In genomic region chr12:119219409-119219808, GRCm38 (mm10) we compare ENCODE assay signal across 15 mouse cellular contexts. TPM values are rescaled to one million over a fixed set of nuclear protein-coding genes. Genes with fewer than 3 reads are reported as not detected.
DNase-seq lines count a peak whose midpoint lies in the region; ATAC-seq lines count a peak whose summit lies in the region.
"Had no signal": no experiment of that assay in that cellular context is flagged by ENCODE, and none has a peak within 500 bp of the region (broad histone marks: within the 10 kb centered on the region; RNA-seq: fewer than 3 reads in every experiment).

No protein-coding gene starts in this region.

- no peak overlapping the region for H3K9ac ChIP-seq in hindbrain, embryonic 14.5 days
- H3K9ac ChIP-seq in limb, embryonic 13.5 days: no peak overlapping the region
- no peak overlapping the region for H3K9ac ChIP-seq in midbrain, embryonic 16.5 days (ENCODE audit: low read depth, low read length)
- H3K9ac ChIP-seq: liver, embryonic 14.5 days had no signal

- no peaks in the 10 kb centered on the region for H3K27me3 ChIP-seq in hindbrain, embryonic 14.5 days (ENCODE audit: control insufficient read depth, insufficient read depth, low read length)
- no peaks in the 10 kb centered on the region for H3K27me3 ChIP-seq in hindbrain, embryonic 10.5 days (ENCODE audit: insufficient read depth, poor library complexity, severe bottlenecking)
- H3K27me3 ChIP-seq in limb, embryonic 13.5 days: no peaks in the 10 kb centered on the region
- H3K27me3 ChIP-seq in limb, embryonic 10.5 days (ENCODE audit: low read depth, poor library complexity, severe bottlenecking): no peaks in the 10 kb centered on the region
- no peaks in the 10 kb centered on the region for H3K27me3 ChIP-seq in midbrain, embryonic 16.5 days (ENCODE audit: control insufficient read depth, insufficient read depth, low read depth, low read length)

- no peak overlapping the region for H3K27ac ChIP-seq in hindbrain, embryonic 14.5 days
- H3K27ac ChIP-seq in hindbrain, embryonic 10.5 days: no peak overlapping the region
- H3K27ac ChIP-seq in limb, embryonic 13.5 days: peak overlapping the region; percentile 22; the same call in 1 of the 2 replicates
- H3K27ac ChIP-seq in limb, embryonic 10.5 days: no peak overlapping the region
- no peak overlapping the region for H3K27ac ChIP-seq in midbrain, embryonic 16.5 days (ENCODE audit: low read length)
- H3K27ac ChIP-seq: liver, embryonic 14.5 days; stomach, postnatal 0 days had no signal

- H3K4me3 ChIP-seq in hindbrain, embryonic 14.5 days (replicated peaks; ENCODE audit: low read length): no peak overlapping the region
- H3K4me3 ChIP-seq in hindbrain, embryonic 10.5 days: no peak overlapping the region
- H3K4me3 ChIP-seq in limb, embryonic 13.5 days: no peak overlapping the region
- no peak overlapping the region for H3K4me3 ChIP-seq in limb, embryonic 10.5 days
- no peak overlapping the region for H3K4me3 ChIP-seq in midbrain, embryonic 16.5 days (ENCODE audit: low read depth, low read length)

- H3K36me3 ChIP-seq in hindbrain, embryonic 14.5 days (replicated peaks; ENCODE audit: control insufficient read depth, insufficient read depth): no peaks in the 10 kb centered on the region
- H3K36me3 ChIP-seq in hindbrain, embryonic 10.5 days: peaks cover 34% of the 10 kb centered on the region
- H3K36me3 ChIP-seq in limb, embryonic 13.5 days: no peaks in the 10 kb centered on the region
- no peaks in the 10 kb centered on the region for H3K36me3 ChIP-seq in limb, embryonic 10.5 days
- no peaks in the 10 kb centered on the region for H3K36me3 ChIP-seq in midbrain, embryonic 16.5 days (ENCODE audit: control insufficient read depth, insufficient read depth, low read length)

- DNase-seq in hindbrain, embryonic 14.5 days (ENCODE audit: low spot score): no peak
- DNase-seq in hindbrain, embryonic 10.5 days (ENCODE audit: low spot score): no peak
- no peak for DNase-seq in limb, embryonic 10.5 days (ENCODE audit: low spot score)
- peak; percentile 2 for DNase-seq in cerebellum, postnatal 36 days
- DNase-seq in heart, postnatal 25 days (ENCODE audit: low spot score): no peak
- DNase-seq: heart, adult 11 months; heart, postnatal 10 days; kidney, adult 18-20 months; spleen, adult 18-20 months had no signal

- intact Hi-C loops in heart, postnatal 25 days (cut with DNase I): no loop called here

- peak; percentile 51; the same call in 1 of the 2 replicates for ATAC-seq in hindbrain, embryonic 14.5 days (ENCODE audit: low FRiP score)
- no peak for ATAC-seq in limb, embryonic 13.5 days (ENCODE audit: low FRiP score, low read depth)
- ATAC-seq in midbrain, embryonic 16.5 days: peak; percentile 76
- no peak for ATAC-seq in megakaryocyte-erythroid progenitor cell, adult 5-6 weeks (replicated peaks; ENCODE audit: low FRiP score, low TSS enrichment, poor library complexity, severe bottlenecking)
- ATAC-seq: activated CD4-positive, CD25-positive, alpha-beta regulatory T cell, adult 4 months had no signal

- H3K4me1 ChIP-seq in hindbrain, embryonic 14.5 days (replicated peaks; ENCODE audit: control insufficient read depth, insufficient read depth, low read length): no peaks in the 10 kb centered on the region
- H3K4me1 ChIP-seq in hindbrain, embryonic 10.5 days (replicated peaks): no peaks in the 10 kb centered on the region; the same call in 1 of the 2 replicates
- H3K4me1 ChIP-seq in limb, embryonic 13.5 days: peaks cover 24% of the 10 kb centered on the region
- no peaks in the 10 kb centered on the region for H3K4me1 ChIP-seq in limb, embryonic 10.5 days
- H3K4me1 ChIP-seq in midbrain, embryonic 16.5 days (ENCODE audit: control insufficient read depth, insufficient read depth, low read length): no peaks in the 10 kb centered on the region

- no peaks in the 10 kb centered on the region for H3K9me3 ChIP-seq in hindbrain, embryonic 14.5 days (ENCODE audit: control insufficient read depth, low read length)
- H3K9me3 ChIP-seq in hindbrain, embryonic 10.5 days: no peaks in the 10 kb centered on the region
- H3K9me3 ChIP-seq in limb, embryonic 13.5 days: no peaks in the 10 kb centered on the region
- H3K9me3 ChIP-seq in limb, embryonic 10.5 days (replicated peaks): no peaks in the 10 kb centered on the region
- no peaks in the 10 kb centered on the region for H3K9me3 ChIP-seq in midbrain, embryonic 16.5 days (replicated peaks; ENCODE audit: control insufficient read depth, low read length, poor library complexity, severe bottlenecking)

- WGBS in hindbrain, embryonic 14.5 days: 85% methylated on average over 1 of the region's 1 CpGs
- WGBS in hindbrain, embryonic 10.5 days: 96% methylated on average over 1 of the region's 1 CpGs
- 86% methylated on average over 1 of the region's 1 CpGs for WGBS in limb, embryonic 13.5 days
- WGBS in limb, embryonic 10.5 days: 92% methylated on average over 1 of the region's 1 CpGs
- WGBS in midbrain, embryonic 16.5 days: 92% methylated on average over 1 of the region's 1 CpGs

- no peak overlapping the region for H3K4me2 ChIP-seq in hindbrain, embryonic 14.5 days (replicated peaks)
- H3K4me2 ChIP-seq in limb, embryonic 13.5 days (replicated peaks): no peak overlapping the region
- H3K4me2 ChIP-seq in midbrain, embryonic 16.5 days (ENCODE audit: low read length): no peak overlapping the region

RNA-seq across cellular contexts. Expression of gene Itgb8, which starts 19.2 kb away (rescaled TPM):
- polyA plus RNA-seq in hindbrain, embryonic 14.5 days (2014; fragmentation: Nextera tagmentation; extraction: Ambion mirVana): 15.0 and 15.1 TPM in 2 replicates
- polyA plus RNA-seq in hindbrain, embryonic 10.5 days (2016; fragmentation: Nextera tagmentation; extraction: Ambion mirVana): 20.9 and 21.8 TPM in 2 replicates
- 6.3 and 6.6 TPM in 2 replicates for polyA plus RNA-seq in limb, embryonic 13.5 days (2015; fragmentation: Nextera tagmentation; extraction: Ambion mirVana)
- 1.5 and 4.2 TPM in 2 replicates for polyA plus RNA-seq in limb, embryonic 10.5 days (2016; fragmentation: Nextera tagmentation; extraction: Ambion mirVana)
- 10.3 and 10.9 TPM in 2 replicates for polyA plus RNA-seq in midbrain, embryonic 16.5 days (2015; fragmentation: Nextera tagmentation; extraction: Ambion mirVana)
- 1.1 TPM in 1 of 2 replicates, not detected in the other for total RNA-seq in megakaryocyte-erythroid progenitor cell, adult 5-6 weeks (2014; fragmentation: Nextera tagmentation)
- total RNA-seq in megakaryocyte-erythroid progenitor cell, adult 5-6 weeks (2017): 0.09 TPM in 1 of 2 replicates, not detected in the other
- 1 to 10 TPM; 1.2 to 1.8 TPM for total RNA-seq in heart, postnatal 25 days (2021)

Comparison
In these comparisons a context has a peak if more than half of its experiments do, and no peak if none do; other contexts are left out.
1. ATAC-seq: peak in hindbrain, embryonic 14.5 days (single experiment) and midbrain, embryonic 16.5 days (single experiment); none in limb, embryonic 13.5 days (single experiment) and megakaryocyte-erythroid progenitor cell, adult 5-6 weeks (single experiment).
2. DNase-seq: peak in cerebellum, postnatal 36 days (2 of 2); none in hindbrain, embryonic 14.5 days (single experiment), hindbrain, embryonic 10.5 days (single experiment), limb, embryonic 10.5 days (single experiment) and heart, postnatal 25 days (single experiment).